Mouse (Mus musculus): ENCODE measurements around the gene Spop. TPM values are rescaled to one million over a fixed set of nuclear protein-coding genes. Genes with fewer than 3 reads are reported as not detected.

The Spop gene
- polyA plus RNA-seq, 1 experiment from 2014 or later, result 207 TPM

DNA sequence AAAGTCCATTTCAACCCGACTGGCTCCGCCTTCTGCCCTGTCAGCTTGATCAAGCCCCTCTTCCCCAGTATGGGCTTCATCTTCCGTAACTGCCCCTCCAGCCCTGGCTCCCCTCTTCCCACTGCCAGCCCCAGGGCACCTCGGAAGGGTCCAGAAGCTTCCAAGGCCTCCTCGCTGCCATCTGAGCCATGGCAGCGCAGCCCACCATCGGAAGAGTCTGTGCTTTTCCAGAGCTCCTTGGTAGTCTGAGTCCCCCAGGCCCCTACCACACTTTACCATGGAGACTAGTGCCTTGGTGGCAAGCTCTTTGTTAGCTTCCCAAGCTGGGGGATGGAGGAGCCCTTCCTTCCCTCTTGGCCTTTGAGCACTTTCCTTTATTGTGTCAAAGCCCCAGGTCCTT is 33.2 kb upstream of the Spop start:
- Histone ChIP-seq H3K27ac (no peak overlapping the region), H3K4me2 (replicated peaks) (no peak overlapping the region), H3K27me3 (replicated peaks) (no peaks in the 10 kb centered on the region), H3K9me3 (no peaks in the 10 kb centered on the region), H3K4me3 (no peak overlapping the region), H3K9ac (no peak overlapping the region), H3K4me1 (peaks cover 4% of the 10 kb centered on the region), H3K36me3 (peaks cover 32% of the 10 kb centered on the region)
- 90% methylated on average over 7 of the region's 7 CpGs for WGBS
- no peak for ATAC-seq (ENCODE audit: low FRiP score, low read depth)

DNA sequence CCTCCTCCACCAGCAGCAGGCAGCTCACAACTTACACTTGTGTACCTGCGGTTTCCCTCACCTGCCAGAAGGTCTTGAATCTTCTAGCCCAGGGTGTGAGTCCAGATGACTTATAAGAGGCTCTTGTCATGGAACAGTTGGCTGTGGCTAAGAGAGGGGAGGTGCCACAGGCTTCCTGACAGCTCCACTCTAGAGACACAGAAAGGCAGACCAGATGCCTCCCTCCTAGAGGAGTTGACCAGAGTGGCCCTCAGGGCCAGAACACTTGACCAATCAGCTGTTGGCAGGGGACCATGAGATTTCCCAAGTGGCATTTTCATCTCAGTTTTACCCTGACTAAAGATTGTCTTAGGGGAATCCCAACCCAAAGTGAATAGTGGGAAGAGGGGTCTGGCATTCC is 32.7 kb upstream of the Spop start:
- Histone ChIP-seq H3K4me1 (peaks cover 8% of the 10 kb centered on the region), H3K36me3 (peaks cover 28% of the 10 kb centered on the region), H3K9ac (no peak overlapping the region), H3K27ac (no peak overlapping the region), H3K27me3 (replicated peaks) (no peaks in the 10 kb centered on the region), H3K4me2 (replicated peaks) (no peak overlapping the region), H3K4me3 (no peak overlapping the region), H3K9me3 (no peaks in the 10 kb centered on the region)
- no peak for ATAC-seq (ENCODE audit: low FRiP score, low read depth)
- WGBS, result 96% methylated on average over 1 of the region's 1 CpGs

DNA sequence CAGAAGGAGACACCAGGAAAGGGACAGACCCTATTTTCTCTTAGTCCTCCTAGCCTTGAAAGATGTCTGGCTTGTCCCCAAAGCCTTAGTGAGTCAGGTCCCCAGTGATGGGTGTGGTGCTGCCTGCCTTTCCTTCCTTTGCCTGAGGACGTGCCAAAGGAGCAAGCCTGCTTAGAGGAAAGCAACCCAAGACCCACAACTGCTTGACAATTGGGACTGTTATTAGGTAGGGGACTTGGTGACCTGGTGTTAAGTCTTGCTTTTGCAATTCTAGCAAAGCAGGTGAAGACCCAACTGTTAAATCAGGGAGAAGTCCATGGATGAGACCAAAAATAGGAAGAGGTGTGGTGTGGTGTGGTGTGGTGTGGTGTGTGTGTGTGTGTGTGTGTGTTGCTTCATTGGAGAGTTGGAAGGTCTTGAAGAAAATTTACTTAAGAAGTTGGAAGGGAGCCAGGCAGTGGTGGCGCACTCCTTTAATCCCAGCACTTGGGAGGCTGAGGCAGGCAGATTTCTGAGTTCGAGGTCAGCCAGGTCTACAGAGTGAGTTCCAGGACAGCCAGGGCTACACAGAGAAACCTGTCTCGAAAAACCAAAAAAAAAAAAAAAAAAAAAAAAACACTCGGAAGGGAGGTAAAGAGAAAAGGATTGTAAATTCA is 30.4 kb upstream of the Spop start:
- Histone ChIP-seq H3K9ac (no peak overlapping the region), H3K27me3 (replicated peaks) (no peaks in the 10 kb centered on the region), H3K36me3 (peaks cover 35% of the 10 kb centered on the region), H3K9me3 (no peaks in the 10 kb centered on the region), H3K4me1 (peaks cover 10% of the 10 kb centered on the region), H3K4me3 (no peak overlapping the region), H3K4me2 (replicated peaks) (no peak overlapping the region), H3K27ac (no peak overlapping the region)
- no peak for ATAC-seq (ENCODE audit: low FRiP score, low read depth)
- WGBS, result 89% methylated on average over 5 of the region's 5 CpGs

DNA sequence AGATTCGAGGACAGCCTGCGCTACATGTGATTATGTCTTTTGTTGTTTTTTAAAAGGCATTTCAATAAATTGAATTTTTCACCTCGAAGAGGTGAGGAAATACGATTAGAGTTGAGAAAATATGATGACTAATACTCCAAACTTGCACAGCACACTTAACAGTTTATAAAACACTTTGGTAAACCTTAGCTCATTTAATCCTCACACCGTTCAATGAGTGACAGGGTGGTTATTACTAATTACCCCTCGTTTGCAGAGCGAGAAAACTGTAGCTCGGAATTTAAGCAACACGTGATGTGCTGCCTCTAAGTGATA is 29.9 kb upstream of the Spop start:
- 43% methylated on average over 9 of the region's 9 CpGs for WGBS
- Histone ChIP-seq H3K4me2 (replicated peaks) (peak overlapping the region; percentile 61), H3K36me3 (peaks cover 35% of the 10 kb centered on the region), H3K4me1 (peaks cover 10% of the 10 kb centered on the region), H3K4me3 (peak overlapping the region; percentile 70; the same call in 1 of the 2 replicates), H3K27me3 (replicated peaks) (no peaks in the 10 kb centered on the region), H3K27ac (no peak overlapping the region), H3K9me3 (no peaks in the 10 kb centered on the region), H3K9ac (no peak overlapping the region)
- ATAC-seq (ENCODE audit: low FRiP score, low read depth), result no peak

DNA sequence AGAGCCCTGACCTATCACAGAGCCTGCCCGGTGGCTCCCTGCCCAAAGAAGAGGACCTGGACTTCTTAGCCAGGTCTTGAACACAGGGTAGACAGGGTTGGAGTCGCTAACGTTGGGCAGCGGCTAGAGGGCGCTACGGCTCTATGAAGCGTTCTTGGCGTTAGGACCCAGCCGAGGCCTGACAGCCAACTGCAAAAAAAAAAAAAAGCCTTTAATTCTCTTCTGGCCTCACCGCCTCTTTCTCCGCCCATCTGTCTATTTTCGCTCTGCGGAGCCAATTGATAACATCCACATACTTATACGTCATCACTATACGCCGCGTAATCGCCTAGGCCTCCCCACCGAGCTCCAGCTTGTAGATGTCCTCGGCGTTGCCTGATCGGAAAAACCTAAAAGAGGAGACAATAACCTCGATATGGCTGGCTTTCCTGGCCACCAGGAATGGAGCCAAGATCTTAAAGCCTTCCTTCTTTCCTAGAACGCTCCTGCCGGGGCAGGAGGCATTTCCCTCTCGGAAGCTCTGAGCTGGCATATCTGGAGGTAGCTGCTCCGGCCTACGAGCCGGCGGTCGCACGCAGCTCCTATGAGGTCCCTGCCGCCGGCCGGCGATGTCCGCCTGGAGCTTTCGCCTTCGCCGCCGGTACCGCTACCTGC is 29.4 kb upstream of the Spop start, which contains the start of gene Slc35b1:
Slc35b1 (plus strand) TSS at position 374 of the 654 bp plus-strand sequence.
- H3K4me2 ChIP-seq (replicated peaks), result peak within 1 kb of the TSS; percentile 61
- H3K4me3 ChIP-seq, result peak within 1 kb of the TSS; percentile 70
- peaks cover 40% of the 10 kb centered on the region for H3K36me3 ChIP-seq
- peaks cover 10% of the 10 kb centered on the region for H3K4me1 ChIP-seq
- peak within 1 kb of the TSS; percentile 65 for H3K27ac ChIP-seq
- no peaks in the 10 kb centered on the region for H3K27me3 ChIP-seq (replicated peaks)
- H3K9me3 ChIP-seq, result no peaks in the 10 kb centered on the region
- peak within 1 kb of the TSS; percentile 73 for H3K9ac ChIP-seq
- under 1% methylated on average over 42 of the region's 42 CpGs for WGBS
- peak; percentile 95 for ATAC-seq (ENCODE audit: low FRiP score, low read depth)

DNA sequence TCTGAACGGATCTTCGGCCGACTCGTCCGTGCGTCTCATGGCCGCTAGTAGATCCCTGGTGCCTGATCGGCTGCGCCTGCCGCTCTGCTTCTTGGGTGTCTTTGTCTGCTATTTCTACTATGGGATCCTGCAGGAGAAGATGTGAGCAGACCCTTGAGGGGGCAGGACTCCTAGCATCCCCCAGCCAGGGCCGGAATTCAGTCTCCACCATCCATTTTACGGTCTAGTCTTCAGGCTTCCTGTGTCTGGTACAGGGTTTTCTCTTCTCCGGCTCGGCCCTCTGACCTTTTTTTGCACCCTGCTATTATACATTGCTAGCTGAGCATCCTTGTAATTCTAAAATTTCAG is 28.9 kb upstream of the Spop start:
- H3K27ac ChIP-seq, result peak overlapping the region; percentile 65
- no peaks in the 10 kb centered on the region for H3K27me3 ChIP-seq (replicated peaks)
- H3K4me2 ChIP-seq (replicated peaks), result peak overlapping the region; percentile 61
- under 1% methylated on average over 14 of the region's 14 CpGs for WGBS
- peak overlapping the region; percentile 73 for H3K9ac ChIP-seq
- H3K9me3 ChIP-seq, result no peaks in the 10 kb centered on the region
- H3K4me3 ChIP-seq, result peak overlapping the region; percentile 70
- peak; percentile 62; the same call in 1 of the 2 replicates for ATAC-seq (ENCODE audit: low FRiP score, low read depth)
- peaks cover 45% of the 10 kb centered on the region for H3K36me3 ChIP-seq
- H3K4me1 ChIP-seq, result peaks cover 10% of the 10 kb centered on the region

DNA sequence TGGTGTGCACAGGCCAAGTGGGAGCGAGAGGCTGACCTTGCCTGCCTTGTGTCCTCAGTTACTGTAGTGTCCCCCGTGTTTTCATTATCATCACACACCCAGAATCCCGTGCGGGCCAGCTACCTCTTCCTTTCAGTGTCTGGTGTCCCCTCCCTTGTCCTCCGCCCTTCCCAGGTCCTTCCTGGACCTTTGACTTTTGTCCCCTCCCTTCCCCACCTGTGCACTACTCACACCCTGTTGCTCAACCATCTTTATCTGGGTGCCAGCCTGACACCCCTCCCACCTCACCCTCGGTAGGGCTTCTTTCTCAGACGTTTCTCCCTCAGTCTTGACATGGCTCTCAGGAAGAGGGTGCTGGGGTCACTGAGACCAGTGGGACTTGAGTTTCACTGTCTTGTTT is 26.5 kb upstream of the Spop start:
- Histone ChIP-seq H3K9me3 (no peaks in the 10 kb centered on the region), H3K9ac (no peak overlapping the region), H3K4me1 (peaks cover 12% of the 10 kb centered on the region), H3K4me2 (replicated peaks) (no peak overlapping the region), H3K27ac (no peak overlapping the region), H3K27me3 (replicated peaks) (no peaks in the 10 kb centered on the region), H3K4me3 (no peak overlapping the region), H3K36me3 (peaks cover 57% of the 10 kb centered on the region)
- ATAC-seq (ENCODE audit: low FRiP score, low read depth), result no peak
- WGBS, result 90% methylated on average over 7 of the region's 7 CpGs

DNA sequence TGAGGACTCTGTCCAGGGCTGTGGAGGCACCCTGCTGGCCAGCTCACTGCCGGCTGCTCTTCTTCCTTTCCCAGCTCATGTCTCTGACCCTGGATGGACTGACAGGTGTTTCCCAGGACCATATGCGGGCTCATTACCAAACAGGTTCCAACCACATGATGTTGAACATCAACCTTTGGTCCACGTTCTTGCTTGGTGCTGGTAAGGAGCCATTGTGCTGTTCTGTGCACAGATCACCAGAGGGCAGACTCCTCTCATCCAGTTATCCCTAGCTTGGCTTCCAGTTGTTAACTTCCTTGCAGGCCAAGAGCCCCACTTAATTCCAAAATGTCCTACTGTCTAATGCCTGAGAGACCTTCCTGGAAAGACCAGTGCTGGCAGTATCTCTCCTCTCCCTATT is 24.9 kb upstream of the Spop start:
- H3K4me1 ChIP-seq, result peaks cover 13% of the 10 kb centered on the region
- no peak overlapping the region for H3K4me3 ChIP-seq
- H3K9ac ChIP-seq, result no peak overlapping the region
- no peak overlapping the region for H3K4me2 ChIP-seq (replicated peaks)
- ATAC-seq (ENCODE audit: low FRiP score, low read depth), result no peak
- no peaks in the 10 kb centered on the region for H3K9me3 ChIP-seq
- H3K27ac ChIP-seq, result no peak overlapping the region
- H3K27me3 ChIP-seq (replicated peaks), result no peaks in the 10 kb centered on the region
- H3K36me3 ChIP-seq, result peaks cover 59% of the 10 kb centered on the region
- 76% methylated on average over 3 of the region's 3 CpGs for WGBS

DNA sequence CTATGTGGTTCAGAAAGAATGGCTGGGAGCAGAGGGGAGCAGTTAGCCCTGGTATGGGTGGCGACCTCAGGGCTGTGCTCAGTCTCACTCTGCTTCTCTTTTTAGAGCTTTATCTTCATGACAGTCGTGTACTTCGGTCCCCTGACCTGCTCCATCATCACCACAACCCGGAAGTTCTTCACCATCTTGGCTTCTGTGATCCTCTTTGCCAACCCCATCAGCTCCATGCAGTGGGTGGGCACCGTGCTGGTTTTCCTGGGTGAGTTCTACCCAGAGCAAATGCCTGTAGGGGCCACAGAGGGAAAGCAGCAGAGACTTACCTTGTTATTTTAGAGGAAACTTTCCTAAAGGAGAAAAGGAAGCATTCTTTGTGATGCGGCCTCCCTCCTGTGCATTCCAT is 23.5 kb upstream of the Spop start:
- Histone ChIP-seq H3K4me3 (no peak overlapping the region), H3K27ac (no peak overlapping the region), H3K36me3 (peaks cover 59% of the 10 kb centered on the region), H3K27me3 (replicated peaks) (no peaks in the 10 kb centered on the region), H3K9me3 (no peaks in the 10 kb centered on the region), H3K9ac (no peak overlapping the region), H3K4me2 (replicated peaks) (no peak overlapping the region), H3K4me1 (peaks cover 17% of the 10 kb centered on the region)
- WGBS, result 90% methylated on average over 6 of the region's 6 CpGs
- ATAC-seq (ENCODE audit: low FRiP score, low read depth), result no peak

DNA sequence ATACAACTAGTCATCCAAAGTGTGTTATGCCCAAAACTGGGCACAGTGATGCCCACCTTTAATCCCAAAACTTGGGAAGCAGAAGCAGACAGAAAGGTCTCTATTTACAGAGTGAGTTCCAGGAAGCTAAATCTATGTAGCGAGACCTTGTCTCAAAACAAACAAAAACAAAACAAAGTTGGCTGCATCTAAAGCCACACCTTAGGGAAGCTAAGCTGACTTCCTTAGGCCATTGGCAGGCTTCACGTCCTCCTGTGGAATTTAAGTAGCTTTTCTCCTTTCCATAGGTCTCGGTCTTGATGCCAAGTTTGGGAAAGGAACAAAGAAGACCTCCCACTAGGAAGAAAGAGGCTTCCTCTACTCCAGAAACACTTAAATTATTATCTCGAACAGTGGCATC is 22.7 kb upstream of the Spop start:
- no peak for ATAC-seq (ENCODE audit: low FRiP score, low read depth)
- WGBS, result 84% methylated on average over 4 of the region's 4 CpGs
- peaks cover 9% of the 10 kb centered on the region for H3K4me1 ChIP-seq
- H3K9me3 ChIP-seq, result no peaks in the 10 kb centered on the region
- no peak overlapping the region for H3K4me2 ChIP-seq (replicated peaks)
- H3K27me3 ChIP-seq (replicated peaks), result no peaks in the 10 kb centered on the region
- H3K36me3 ChIP-seq, result peaks cover 59% of the 10 kb centered on the region
- no peak overlapping the region for H3K27ac ChIP-seq
- H3K4me3 ChIP-seq, result no peak overlapping the region
- no peak overlapping the region for H3K9ac ChIP-seq

DNA sequence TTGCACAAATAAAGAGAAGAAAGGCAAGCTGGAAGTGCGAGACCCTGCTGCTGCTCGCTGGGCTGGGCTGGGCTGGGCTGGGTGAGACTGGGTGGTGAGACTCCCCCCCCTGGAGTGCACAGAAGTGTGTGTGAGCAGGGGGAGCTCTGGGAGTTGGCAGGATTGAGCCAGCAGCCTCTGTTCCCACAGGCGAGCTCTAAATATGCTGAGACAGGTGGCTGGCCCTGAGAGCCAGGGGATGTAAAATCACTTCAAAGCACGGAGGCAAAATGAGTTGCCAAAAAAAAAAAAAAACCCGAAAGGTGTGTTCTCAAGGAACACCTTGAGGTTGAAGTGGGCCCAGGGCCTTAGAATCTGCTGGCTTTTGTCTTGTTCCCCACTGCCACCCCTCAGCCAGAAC is 22.1 kb upstream of the Spop start:
- Histone ChIP-seq H3K27me3 (replicated peaks) (no peaks in the 10 kb centered on the region), H3K36me3 (peaks cover 56% of the 10 kb centered on the region), H3K4me3 (no peak overlapping the region), H3K9me3 (no peaks in the 10 kb centered on the region), H3K4me1 (peaks cover 8% of the 10 kb centered on the region), H3K9ac (no peak overlapping the region), H3K27ac (no peak overlapping the region), H3K4me2 (replicated peaks) (no peak overlapping the region)
- 76% methylated on average over 5 of the region's 5 CpGs for WGBS
- no peak for ATAC-seq (ENCODE audit: low FRiP score, low read depth)

DNA sequence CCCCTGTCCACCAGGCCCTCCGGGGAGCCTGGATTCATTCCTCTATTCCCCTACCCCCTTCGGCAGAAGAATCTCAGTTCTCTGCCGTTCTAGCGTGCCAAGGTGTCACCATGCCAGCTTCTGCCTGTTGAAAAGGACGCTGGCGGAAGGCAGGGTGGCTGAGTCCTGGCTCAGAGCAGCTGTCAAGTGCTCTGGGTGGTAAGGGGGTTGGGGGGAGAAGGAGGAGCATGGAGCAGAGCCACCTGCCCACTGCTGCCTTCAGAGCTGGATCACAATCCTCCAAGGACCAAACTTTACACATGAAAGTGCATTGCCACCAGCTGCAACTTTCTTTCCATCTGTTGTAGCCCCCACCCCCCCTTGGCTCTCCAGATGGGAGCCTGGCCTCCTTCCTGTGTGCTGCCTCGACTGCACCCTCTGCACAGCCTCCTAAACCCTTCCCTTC is 21.6 kb upstream of the Spop start:
- Histone ChIP-seq H3K9me3 (no peaks in the 10 kb centered on the region), H3K4me2 (replicated peaks) (no peak overlapping the region), H3K27ac (no peak overlapping the region), H3K9ac (no peak overlapping the region), H3K4me3 (no peak overlapping the region), H3K36me3 (peaks cover 51% of the 10 kb centered on the region), H3K27me3 (replicated peaks) (no peaks in the 10 kb centered on the region), H3K4me1 (peaks cover 8% of the 10 kb centered on the region)
- 62% methylated on average over 7 of the region's 7 CpGs for WGBS
- no peak for ATAC-seq (ENCODE audit: low FRiP score, low read depth)

Data from neural tube, embryonic 12.5 days (tissue).